Mouse (Mus musculus): ENCODE data around the gene Gm17949. TPM values are rescaled to one million over a fixed set of nuclear protein-coding genes. Genes with fewer than 3 reads are reported as not detected.

Gene Gm17949
- polyA plus RNA-seq, 1 experiment from 2014 or later: 0.52 TPM

DNA sequence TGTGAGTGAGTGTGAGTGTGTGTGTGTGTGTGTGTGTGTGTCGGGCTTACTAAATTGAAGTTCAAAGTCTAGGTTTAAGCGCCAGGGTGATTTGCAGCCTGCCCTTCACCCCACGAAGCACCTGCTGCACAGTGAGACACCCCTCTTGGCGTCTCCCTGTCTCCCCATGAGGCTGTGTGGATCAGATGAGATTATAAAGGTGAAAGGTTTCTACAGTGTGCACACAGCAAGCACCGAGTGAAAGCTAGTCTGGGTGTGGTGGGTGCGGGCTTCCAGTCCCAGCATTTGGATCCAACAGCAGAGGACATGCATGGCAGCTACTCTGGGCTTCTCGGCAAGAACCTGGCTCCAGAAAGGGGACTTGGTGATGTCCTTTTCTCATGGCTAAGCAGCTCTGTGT lies 30.2 kb upstream of the Gm17949 start:
- 80% methylated on average over 7 of the region's 7 CpGs for WGBS

GRCm38 (mm10) chr17:56982013-56982412 lies 29.3 kb upstream of the Gm17949 start, which contains the start of gene Acer1:
Gene Acer1 (minus strand): TSS chr17:56982126.
- Histone ChIP-seq H3K9me3 (replicated peaks) (no peaks in the 10 kb centered on the region), H3K4me2 (no peak within 1 kb of the TSS), H3K4me3 (no peak within 1 kb of the TSS), H3K9ac (no peak within 1 kb of the TSS), H3K36me3 (ENCODE audit: poor library complexity, severe bottlenecking) (no peaks in the 10 kb centered on the region), H3K27me3 (no peaks in the 10 kb centered on the region), H3K27ac (no peak within 1 kb of the TSS), H3K4me1 (no peaks in the 10 kb centered on the region)
- ATAC-seq: no peak
- 80% methylated on average over 5 of the region's 5 CpGs for WGBS

More for the DNA sequence above, 30.2 kb upstream of the Gm17949 start:
- H3K36me3 ChIP-seq (ENCODE audit: poor library complexity, severe bottlenecking): no peaks in the 10 kb centered on the region
- no peaks in the 10 kb centered on the region for H3K27me3 ChIP-seq
- ATAC-seq: no peak
- H3K4me3 ChIP-seq: no peak overlapping the region
- H3K4me1 ChIP-seq: no peaks in the 10 kb centered on the region
- no peaks in the 10 kb centered on the region for H3K9me3 ChIP-seq (replicated peaks)
- no peak overlapping the region for H3K27ac ChIP-seq
- H3K9ac ChIP-seq: no peak overlapping the region
- no peak overlapping the region for H3K4me2 ChIP-seq

DNA sequence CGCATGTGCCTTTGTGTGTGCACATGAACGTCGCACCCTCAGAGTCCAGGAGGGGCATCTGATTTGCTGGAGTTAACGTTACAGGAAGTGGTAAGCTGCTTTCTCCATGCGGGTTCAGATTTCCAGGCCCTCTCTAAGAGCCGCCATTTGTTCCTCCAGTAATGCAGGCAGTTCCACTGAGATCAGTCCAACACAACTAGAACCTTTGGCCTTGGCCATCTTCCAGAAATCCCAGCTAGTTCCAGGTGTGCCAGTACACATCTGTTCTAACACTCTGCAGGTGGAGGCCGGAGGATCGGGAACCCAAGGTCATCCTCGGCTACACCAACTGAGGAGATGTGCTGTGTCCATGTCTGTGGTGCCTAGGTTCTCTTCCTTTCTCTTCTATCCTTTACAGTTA lies 26.4 kb upstream of the Gm17949 start:
- no peak overlapping the region for H3K4me2 ChIP-seq
- H3K27ac ChIP-seq: no peak overlapping the region
- H3K9me3 ChIP-seq (replicated peaks): no peaks in the 10 kb centered on the region
- H3K4me1 ChIP-seq: no peaks in the 10 kb centered on the region
- no peaks in the 10 kb centered on the region for H3K36me3 ChIP-seq (ENCODE audit: poor library complexity, severe bottlenecking)
- no peak overlapping the region for H3K9ac ChIP-seq
- 84% methylated on average over 9 of the region's 9 CpGs for WGBS
- no peaks in the 10 kb centered on the region for H3K27me3 ChIP-seq
- ATAC-seq: no peak
- H3K4me3 ChIP-seq: no peak overlapping the region

GRCm38 (mm10) chr17:56985656-56986055 lies 25.6 kb upstream of the Gm17949 start:
- Histone ChIP-seq H3K4me3 (no peak overlapping the region), H3K36me3 (ENCODE audit: poor library complexity, severe bottlenecking) (no peaks in the 10 kb centered on the region), H3K4me1 (no peaks in the 10 kb centered on the region), H3K27ac (no peak overlapping the region), H3K27me3 (no peaks in the 10 kb centered on the region), H3K9ac (no peak overlapping the region), H3K9me3 (replicated peaks) (no peaks in the 10 kb centered on the region), H3K4me2 (no peak overlapping the region)
- no peak for ATAC-seq
- 83% methylated on average over 3 of the region's 3 CpGs for WGBS

GRCm38 (mm10) chr17:56986105-56986805 lies 25.0 kb upstream of the Gm17949 start:
- Histone ChIP-seq H3K4me3 (no peak overlapping the region), H3K36me3 (ENCODE audit: poor library complexity, severe bottlenecking) (no peaks in the 10 kb centered on the region), H3K9me3 (replicated peaks) (no peaks in the 10 kb centered on the region), H3K4me2 (no peak overlapping the region), H3K27me3 (no peaks in the 10 kb centered on the region), H3K27ac (no peak overlapping the region), H3K9ac (no peak overlapping the region), H3K4me1 (peaks cover 6% of the 10 kb centered on the region)
- WGBS: 85% methylated on average over 3 of the region's 3 CpGs
- no peak for ATAC-seq

DNA sequence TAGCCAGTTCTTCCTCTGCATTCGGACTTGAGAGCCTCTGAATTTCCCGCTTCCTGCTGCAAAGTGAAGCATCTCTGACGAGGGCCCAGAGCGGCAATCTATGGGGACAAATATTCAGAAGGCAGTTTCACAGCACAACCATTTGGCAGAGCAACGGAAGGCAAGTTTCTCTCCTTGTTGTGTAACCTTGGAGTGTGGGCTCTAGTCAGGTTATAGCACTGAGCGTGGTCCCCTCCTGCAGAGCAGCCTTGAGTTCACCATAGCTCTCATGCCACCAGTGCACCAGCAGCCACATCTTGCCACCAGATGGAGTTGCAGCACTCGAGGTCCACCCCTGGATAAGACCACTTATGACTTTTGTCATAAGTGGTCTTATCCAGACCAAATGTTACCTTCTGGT lies 22.8 kb upstream of the Gm17949 start:
- no peak overlapping the region for H3K27ac ChIP-seq
- H3K9ac ChIP-seq: no peak overlapping the region
- no peak overlapping the region for H3K4me2 ChIP-seq
- H3K27me3 ChIP-seq: no peaks in the 10 kb centered on the region
- 91% methylated on average over 7 of the region's 7 CpGs for WGBS
- peaks cover 13% of the 10 kb centered on the region for H3K36me3 ChIP-seq (ENCODE audit: poor library complexity, severe bottlenecking)
- H3K4me3 ChIP-seq: no peak overlapping the region
- H3K9me3 ChIP-seq (replicated peaks): no peaks in the 10 kb centered on the region
- ATAC-seq: no peak
- peaks cover 8% of the 10 kb centered on the region for H3K4me1 ChIP-seq

DNA sequence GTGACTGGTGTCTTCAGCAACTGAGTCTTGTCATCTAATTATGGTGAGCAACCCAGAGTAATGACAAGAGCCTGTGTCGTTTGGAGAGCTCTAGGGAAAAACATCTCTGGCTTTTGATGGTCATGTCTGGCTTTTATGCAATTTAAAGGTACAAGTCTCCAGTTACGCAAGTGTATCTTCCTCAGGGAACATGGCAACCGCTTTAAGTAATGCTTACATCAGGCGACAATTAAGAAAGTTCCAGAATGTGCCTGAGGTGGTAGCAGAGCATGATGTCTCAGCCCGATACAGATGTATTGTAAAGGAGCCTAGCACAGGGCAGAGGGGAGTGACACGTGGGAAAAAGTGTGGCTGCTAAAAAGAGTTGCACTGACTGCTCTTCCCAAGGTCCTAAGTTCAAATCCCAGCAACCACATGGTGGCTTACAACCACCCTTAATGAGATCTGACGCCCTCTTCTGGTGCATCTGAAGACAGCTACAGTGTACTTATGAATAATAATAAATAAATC lies 22.3 kb upstream of the Gm17949 start:
- Histone ChIP-seq H3K9me3 (replicated peaks) (no peaks in the 10 kb centered on the region), H3K4me3 (peak overlapping the region; percentile 66), H3K36me3 (ENCODE audit: poor library complexity, severe bottlenecking) (peaks cover 19% of the 10 kb centered on the region), H3K27me3 (no peaks in the 10 kb centered on the region), H3K9ac (peak overlapping the region; percentile 78; the same call in 1 of the 2 replicates), H3K4me2 (peak overlapping the region; percentile 72), H3K27ac (no peak overlapping the region), H3K4me1 (peaks cover 8% of the 10 kb centered on the region)
- 72% methylated on average over 7 of the region's 7 CpGs for WGBS
- no peak for ATAC-seq

GRCm38 (mm10) chr17:56989467-56990114 lies 21.7 kb upstream of the Gm17949 start:
- H3K4me3 ChIP-seq: peak overlapping the region; percentile 66
- peaks cover 25% of the 10 kb centered on the region for H3K36me3 ChIP-seq (ENCODE audit: poor library complexity, severe bottlenecking)
- H3K27ac ChIP-seq: peak overlapping the region; percentile 52
- no peaks in the 10 kb centered on the region for H3K27me3 ChIP-seq
- WGBS: 3% methylated on average over 25 of the region's 25 CpGs
- peak overlapping the region; percentile 72 for H3K4me2 ChIP-seq
- peak; percentile 92 for ATAC-seq
- H3K9ac ChIP-seq: peak overlapping the region; percentile 78
- H3K9me3 ChIP-seq (replicated peaks): no peaks in the 10 kb centered on the region
- H3K4me1 ChIP-seq: peaks cover 8% of the 10 kb centered on the region

DNA sequence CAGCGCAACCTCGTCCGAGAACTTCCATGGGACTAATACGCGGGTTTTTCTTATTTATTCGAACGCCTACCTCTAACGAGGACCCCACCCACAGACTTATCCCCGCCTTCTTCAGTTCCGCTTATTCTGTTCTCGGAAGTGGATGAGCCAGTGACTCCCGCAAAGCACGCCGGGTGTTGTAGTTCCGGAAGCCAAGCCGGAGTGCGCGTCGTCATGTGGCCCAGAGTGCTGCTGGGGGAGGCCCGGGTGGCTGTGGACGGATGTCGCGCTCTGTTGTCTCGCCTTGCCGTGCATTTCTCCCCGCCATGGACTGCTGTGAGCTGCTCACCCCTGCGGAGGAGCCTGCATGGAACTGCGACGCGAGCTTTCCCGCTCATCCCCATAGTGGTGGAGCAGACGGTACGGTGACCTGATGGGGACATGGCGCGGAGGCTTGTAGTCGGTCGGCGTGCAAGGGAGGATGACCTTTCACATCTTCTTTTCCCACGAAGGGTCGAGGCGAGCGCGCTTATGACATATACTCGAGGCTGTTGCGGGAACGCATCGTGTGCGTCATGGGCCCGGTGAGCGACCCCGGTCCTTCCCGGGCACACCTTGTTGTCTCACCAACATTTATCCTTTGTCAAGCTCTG lies 21.0 kb upstream of the Gm17949 start, which contains the start of gene Clpp:
TSS of gene Clpp (plus strand) at position 191 of the 632 bp plus-strand sequence.
- Histone ChIP-seq H3K4me2 (peak within 1 kb of the TSS; percentile 72), H3K4me1 (peaks cover 8% of the 10 kb centered on the region), H3K27ac (peak within 1 kb of the TSS; percentile 52), H3K27me3 (no peaks in the 10 kb centered on the region), H3K36me3 (ENCODE audit: poor library complexity, severe bottlenecking) (peaks cover 31% of the 10 kb centered on the region), H3K9ac (peak within 1 kb of the TSS; percentile 78), H3K4me3 (peak within 1 kb of the TSS; percentile 66), H3K9me3 (replicated peaks) (no peaks in the 10 kb centered on the region)
- peak; percentile 98 for ATAC-seq
- under 1% methylated on average over 52 of the region's 52 CpGs for WGBS

GRCm38 (mm10) chr17:56990966-56991365 lies 20.3 kb upstream of the Gm17949 start:
- no peaks in the 10 kb centered on the region for H3K9me3 ChIP-seq (replicated peaks)
- 82% methylated on average over 2 of the region's 2 CpGs for WGBS
- H3K4me1 ChIP-seq: peaks cover 8% of the 10 kb centered on the region
- H3K27ac ChIP-seq: no peak overlapping the region
- no peaks in the 10 kb centered on the region for H3K27me3 ChIP-seq
- peak overlapping the region; percentile 78 for H3K9ac ChIP-seq
- peak overlapping the region; percentile 66 for H3K4me3 ChIP-seq
- peak overlapping the region; percentile 72 for H3K4me2 ChIP-seq
- peaks cover 39% of the 10 kb centered on the region for H3K36me3 ChIP-seq (ENCODE audit: poor library complexity, severe bottlenecking)
- ATAC-seq: no peak

- 89% methylated on average over 8 of the region's 8 CpGs for WGBS
- Histone ChIP-seq H3K4me1 (peaks cover 14% of the 10 kb centered on the region), H3K27me3 (no peaks in the 10 kb centered on the region), H3K36me3 (ENCODE audit: poor library complexity, severe bottlenecking) (peaks cover 58% of the 10 kb centered on the region), H3K4me3 (no peak overlapping the region), H3K9ac (no peak overlapping the region), H3K27ac (no peak overlapping the region), H3K4me2 (no peak overlapping the region), H3K9me3 (replicated peaks) (no peaks in the 10 kb centered on the region)
- no peak for ATAC-seq
These were observed 16.2 kb upstream of the Gm17949 start for GRCm38 (mm10) chr17:56995046-56995445.

- 85% methylated on average over 2 of the region's 2 CpGs for whole genome bisulfite sequencing
- ATAC-seq: 0 out of 2 replicates have a peak, but pooled peaks have one; percentile 0
These were observed 14.8 kb upstream of the Gm17949 start for GRCm38 (mm10) chr17:56996506-56996905.

More at GRCm38 (mm10) chr17:56996506-56996905, 14.8 kb upstream of the Gm17949 start:
- peaks cover 62% of the 10 kb centered on the region for H3K36me3 ChIP-seq (ENCODE audit: poor library complexity, severe bottlenecking)
- H3K9ac ChIP-seq: no peak overlapping the region
- peak overlapping the region; percentile 63; the same call in 1 of the 2 replicates for H3K4me2 ChIP-seq
- no peaks in the 10 kb centered on the region for H3K9me3 ChIP-seq (replicated peaks)
- H3K27me3 ChIP-seq: no peaks in the 10 kb centered on the region
- H3K4me3 ChIP-seq: peak overlapping the region; percentile 73
- peaks cover 6% of the 10 kb centered on the region for H3K4me1 ChIP-seq
- no peak overlapping the region for H3K27ac ChIP-seq
